Mouse (Mus musculus): ENCODE measurements at regions not wholly inside any gene's neighbourhood (a gene's known extent, or its start where the extent isn't known, plus 50 kb on each side); places are given as distances from the start of the nearest gene placed in this dataset.

DNA sequence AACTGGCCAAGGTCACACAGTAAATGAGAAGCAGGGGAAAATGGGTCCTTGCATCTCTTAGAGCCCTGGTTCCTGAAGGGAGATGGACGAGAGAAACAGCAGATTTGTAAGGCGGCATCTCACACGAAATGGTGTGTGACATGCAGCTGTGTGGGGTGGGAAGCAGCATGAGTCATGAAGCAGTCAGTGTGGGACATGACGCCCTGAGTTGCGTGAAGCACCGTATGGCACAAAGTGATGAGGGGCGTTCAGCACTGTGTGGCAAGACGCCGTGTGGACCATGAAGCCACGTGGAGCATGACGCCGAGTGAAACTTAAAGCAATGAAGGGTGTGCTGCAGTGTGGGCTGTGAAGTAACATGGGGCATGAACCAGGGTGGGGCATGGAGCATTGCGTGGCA, 414.9 kb upstream of the Zmiz1 start:
- H3K4me3 ChIP-seq (ENCODE audit: control insufficient read depth in 1 of 2, insufficient read depth in 1 of 2, low read depth in 2 of 2, low read length in 2 of 2) = no peak overlapping the region

DNA sequence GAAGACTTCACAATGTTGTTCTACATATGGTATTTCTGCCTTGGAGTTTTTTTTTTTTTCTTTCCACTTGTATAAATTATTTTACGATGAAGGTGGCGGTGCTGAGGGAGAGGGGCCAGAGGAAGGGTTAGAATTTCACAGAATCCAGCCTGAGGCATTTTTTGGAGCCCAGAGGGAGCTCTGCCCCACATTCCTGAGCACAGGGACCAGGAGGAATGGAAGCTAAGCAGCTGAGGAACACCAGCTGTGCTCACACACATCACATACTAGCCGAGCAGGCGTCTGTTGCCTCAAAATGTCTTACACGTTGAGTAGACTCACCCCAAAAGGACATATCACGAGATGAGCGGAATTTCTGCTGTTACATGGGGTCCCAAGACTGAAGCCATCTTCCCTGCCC, 414.1 kb upstream of the Zmiz1 start:
- H3K4me3 ChIP-seq (ENCODE audit: control insufficient read depth in 1 of 2, insufficient read depth in 1 of 2, low read depth in 2 of 2, low read length in 2 of 2) = no peak overlapping the region
- no peak overlapping the region for H3K27ac ChIP-seq (ENCODE audit: control insufficient read depth, low read depth, low read length)
- H3K9ac ChIP-seq (ENCODE audit: control insufficient read depth, low read depth, low read length, poor library complexity, severe bottlenecking) = no peak overlapping the region
- H3K4me1 ChIP-seq (ENCODE audit: control insufficient read depth in 1 of 2, insufficient read depth in 2 of 2, low read length in 2 of 2) = no peaks in the 10 kb centered on the region
- no peaks in the 10 kb centered on the region for H3K9me3 ChIP-seq (replicated peaks; ENCODE audit: insufficient read depth, low read length)
- TF ChIP-seq NELFE (IDR thresholded peaks at IDR 0.05; ENCODE audit: low read depth, low read length) = no peak
- TF ChIP-seq HCFC1 (IDR thresholded peaks at IDR 0.05; ENCODE audit: low read depth, low read length) = no peak
- TF ChIP-seq RAD21 (IDR thresholded peaks at IDR 0.05; ENCODE audit: low read depth, low read length) = no peak
- no peak for TF ChIP-seq GATA1 (IDR thresholded peaks at IDR 0.05; ENCODE audit: low read depth, low read length)
- TF ChIP-seq MYC (IDR thresholded peaks at IDR 0.05; ENCODE audit: low read depth, low read length) = no peak
- TF ChIP-seq USF2 (IDR thresholded peaks at IDR 0.05; ENCODE audit: borderline replicate concordance in 1 of 2, insufficient read depth in 1 of 2, low read depth in 1 of 2, low read length in 2 of 2) = no peak
- no peak for TF ChIP-seq ZNF384 (IDR thresholded peaks at IDR 0.05; ENCODE audit: low read depth, low read length)
- TF ChIP-seq MAFK (IDR thresholded peaks at IDR 0.05; ENCODE audit: borderline replicate concordance, low read depth, low read length) = no peak
- TF ChIP-seq MAX (IDR thresholded peaks at IDR 0.05; ENCODE audit: low read length) = no peak
- no peak for TF ChIP-seq SIN3A (IDR thresholded peaks at IDR 0.05; ENCODE audit: low read length)
- no peak for TF ChIP-seq USF1 (IDR thresholded peaks at IDR 0.05; ENCODE audit: low read depth, low read length)
- no peak for TF ChIP-seq JUND (IDR thresholded peaks at IDR 0.05; ENCODE audit: low read depth, low read length)
- no peak for TF ChIP-seq MAZ (IDR thresholded peaks at IDR 0.05; ENCODE audit: low read depth, low read length)
- no peak for TF ChIP-seq TCF12 (IDR thresholded peaks at IDR 0.05; ENCODE audit: low read depth, low read length)
- TF ChIP-seq SMC3 (IDR thresholded peaks at IDR 0.05; ENCODE audit: low read depth, low read length) = no peak
- no peak for TF ChIP-seq POLR2AphosphoS2 (IDR thresholded peaks at IDR 0.05; ENCODE audit: low read length)
- no peak for TF ChIP-seq ZKSCAN1 (IDR thresholded peaks at IDR 0.05; ENCODE audit: low read depth, low read length)
- TF ChIP-seq CHD1 (IDR thresholded peaks at IDR 0.05; ENCODE audit: low read depth, low read length) = no peak
- TF ChIP-seq POLR2AphosphoS5 (IDR thresholded peaks at IDR 0.05; ENCODE audit: borderline replicate concordance, low read depth, low read length) = no peak
- no peaks in the 10 kb centered on the region for H3K79me2 ChIP-seq (ENCODE audit: control insufficient read depth, insufficient read depth, low read length, poor library complexity)
- DNase-seq (ENCODE audit: low read depth, low spot score) = no peak
- H3K27me3 ChIP-seq (ENCODE audit: control insufficient read depth in 1 of 2, insufficient read depth in 2 of 2, low read length in 2 of 2) = no peaks in the 10 kb centered on the region
- no peaks in the 10 kb centered on the region for H3K36me3 ChIP-seq (ENCODE audit: control insufficient read depth in 1 of 2, insufficient read depth in 2 of 2, low read length in 2 of 2)

More for the DNA sequence above, 414.9 kb upstream of the Zmiz1 start:
- no peaks in the 10 kb centered on the region for H3K9me3 ChIP-seq (replicated peaks; ENCODE audit: insufficient read depth, low read length)
- no peak overlapping the region for H3K9ac ChIP-seq (ENCODE audit: control insufficient read depth, low read depth, low read length, poor library complexity, severe bottlenecking)
- no peak for DNase-seq (ENCODE audit: low read depth, low spot score)
- no peaks in the 10 kb centered on the region for H3K79me2 ChIP-seq (ENCODE audit: control insufficient read depth, insufficient read depth, low read length, poor library complexity)
- TF ChIP-seq RAD21 (IDR thresholded peaks at IDR 0.05; ENCODE audit: low read depth, low read length) = no peak
- no peak for TF ChIP-seq JUND (IDR thresholded peaks at IDR 0.05; ENCODE audit: low read depth, low read length)
- no peak for TF ChIP-seq SIN3A (IDR thresholded peaks at IDR 0.05; ENCODE audit: low read length)
- no peak for TF ChIP-seq E2F4 (IDR thresholded peaks at IDR 0.05; ENCODE audit: borderline replicate concordance, low read depth, low read length)
- TF ChIP-seq CHD2 (IDR thresholded peaks at IDR 0.05; ENCODE audit: low read length) = no peak
- TF ChIP-seq POLR2AphosphoS5 (IDR thresholded peaks at IDR 0.05; ENCODE audit: borderline replicate concordance, low read depth, low read length) = no peak
- TF ChIP-seq CTCF (IDR thresholded peaks at IDR 0.05 in 2 of 3, conservative IDR thresholded peaks at IDR 0.05 in 1 of 3; ENCODE audit: control insufficient read depth in 1 of 3, insufficient read depth in 1 of 3, low read depth in 2 of 3, low read length in 3 of 3, poor library complexity in 1 of 3, severe bottlenecking in 1 of 3) = no peak
- TF ChIP-seq MXI1 (IDR thresholded peaks at IDR 0.05; ENCODE audit: low read depth, low read length) = no peak
- TF ChIP-seq MAZ (IDR thresholded peaks at IDR 0.05; ENCODE audit: low read depth, low read length) = no peak
- TF ChIP-seq ZC3H11A (IDR thresholded peaks at IDR 0.05; ENCODE audit: low read depth, low read length) = no peak
- TF ChIP-seq SMC3 (IDR thresholded peaks at IDR 0.05; ENCODE audit: low read depth, low read length) = no peak
- H3K27me3 ChIP-seq (ENCODE audit: control insufficient read depth in 1 of 2, insufficient read depth in 2 of 2, low read length in 2 of 2) = no peaks in the 10 kb centered on the region
- H3K4me1 ChIP-seq (ENCODE audit: control insufficient read depth in 1 of 2, insufficient read depth in 2 of 2, low read length in 2 of 2) = no peaks in the 10 kb centered on the region
- no peak overlapping the region for H3K27ac ChIP-seq (ENCODE audit: control insufficient read depth, low read depth, low read length)
- no peaks in the 10 kb centered on the region for H3K36me3 ChIP-seq (ENCODE audit: control insufficient read depth in 1 of 2, insufficient read depth in 2 of 2, low read length in 2 of 2)
